Mouse (Mus musculus) liver, postnatal 0 days (tissue): ENCODE data around the gene Olfr316.
"Not testable (repeated sequence)": the region's sequence is repeated elsewhere in the genome, so short reads cannot be mapped to it uniquely, and the experiment has no call there.

Experiments
- CTCF ChIP-seq: sonication (generic); IDR thresholded peaks from 2 replicates; pipeline ENCODE4 v1.5.1; 2016; ENCODE audit warnings: antibody characterized with exemption, low read depth
- EP300 ChIP-seq: IDR thresholded peaks from 2 replicates; pipeline ENCODE4 v1.6.1; 2016; ENCODE audit warnings: antibody characterized with exemption, low read depth, mild to moderate bottlenecking

- TF ChIP-seq EP300, CTCF: not testable (repeated sequence)
Observed at GRCm38 (mm10) chr11:58717723-58718122, 34.8 kb upstream of the Olfr316 start.
